Mouse (Mus musculus) liver (tissue): ENCODE results near the gene Ttc39a.

Source experiments
- DNase-seq: peaks from one replicate; pipeline ENCODE4 v3.0.0-alpha.2; 2020; ENCODE audit warnings: mixed read lengths

Ttc39a gene

DNA sequence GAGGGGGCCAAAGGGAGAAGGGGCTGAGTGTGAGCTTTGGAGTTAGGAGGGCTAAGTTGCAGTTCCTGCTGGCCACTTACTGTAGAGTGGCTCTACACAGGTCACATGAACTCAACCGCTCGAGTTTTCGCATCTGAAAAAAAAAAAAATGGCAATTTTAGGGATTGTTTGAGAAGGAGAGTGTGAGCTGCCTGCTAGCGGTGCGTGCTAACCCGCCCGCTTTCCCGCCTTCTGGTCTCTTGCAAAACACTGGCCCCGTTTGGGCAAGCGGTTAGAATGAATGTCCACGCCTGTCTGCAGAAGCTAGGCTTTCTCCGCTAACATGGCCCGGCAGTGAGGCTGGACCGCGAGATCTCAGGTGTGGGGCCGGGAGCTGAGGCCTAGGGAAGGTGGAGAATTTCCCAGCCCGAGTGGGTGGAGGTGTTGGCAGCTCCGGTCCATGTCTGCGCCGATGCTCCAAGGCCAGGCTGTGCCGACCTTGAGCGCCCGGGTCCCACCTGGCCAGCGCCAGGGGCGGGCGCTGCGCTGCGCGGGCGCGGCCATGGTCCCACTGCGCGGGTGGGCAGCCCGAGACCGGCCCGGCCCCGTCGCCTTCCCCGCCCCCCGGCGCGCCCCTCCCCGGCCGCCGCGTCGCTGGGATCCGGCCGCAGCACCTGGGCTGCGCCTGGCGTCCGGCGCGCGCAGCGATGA, at the start of gene Ttc39a:
Ttc39a (plus strand) TSS at position 138 of the 690 bp plus-strand sequence.
- DNase-seq: peak; percentile 82

DNA sequence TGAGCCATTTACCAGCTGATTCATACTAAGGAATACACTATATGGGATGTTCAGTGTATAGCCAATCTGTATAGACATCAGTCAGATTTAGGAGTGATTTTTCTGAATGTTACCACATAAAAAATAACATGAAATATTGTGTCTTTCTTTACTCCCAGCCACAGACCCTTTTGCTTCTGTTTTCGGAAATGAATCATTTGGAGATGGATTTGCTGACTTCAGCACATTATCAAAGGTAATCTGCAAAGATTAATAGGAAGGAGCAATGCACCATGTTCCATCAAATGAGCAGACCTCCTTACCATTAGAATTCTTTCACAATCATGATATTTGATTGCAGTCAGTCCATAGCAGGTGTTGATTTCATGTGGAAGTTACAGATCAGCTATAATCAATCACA, 28.3 kb upstream of the Ttc39a start:
- DNase-seq: no peak

DNA sequence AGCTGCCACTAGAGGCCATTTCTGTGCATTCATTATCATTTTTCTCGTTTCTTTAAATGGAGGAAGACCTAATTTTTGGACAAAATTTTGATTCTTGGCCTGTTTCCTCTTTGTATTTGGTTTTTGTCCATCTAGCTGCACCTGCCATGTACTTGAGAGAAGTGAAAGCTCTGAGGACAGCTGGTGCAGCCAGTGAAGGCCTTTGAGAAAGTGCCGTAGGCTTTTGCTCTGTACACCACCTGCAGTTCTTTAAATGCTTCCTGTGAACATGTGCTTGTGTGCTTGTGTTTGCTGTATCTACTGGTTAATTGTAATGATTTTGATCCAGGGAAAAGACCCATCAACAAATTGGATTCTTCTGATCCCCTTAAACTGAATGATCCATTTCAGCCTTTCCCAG, 24.0 kb upstream of the Ttc39a start:
- no peak for DNase-seq

DNA sequence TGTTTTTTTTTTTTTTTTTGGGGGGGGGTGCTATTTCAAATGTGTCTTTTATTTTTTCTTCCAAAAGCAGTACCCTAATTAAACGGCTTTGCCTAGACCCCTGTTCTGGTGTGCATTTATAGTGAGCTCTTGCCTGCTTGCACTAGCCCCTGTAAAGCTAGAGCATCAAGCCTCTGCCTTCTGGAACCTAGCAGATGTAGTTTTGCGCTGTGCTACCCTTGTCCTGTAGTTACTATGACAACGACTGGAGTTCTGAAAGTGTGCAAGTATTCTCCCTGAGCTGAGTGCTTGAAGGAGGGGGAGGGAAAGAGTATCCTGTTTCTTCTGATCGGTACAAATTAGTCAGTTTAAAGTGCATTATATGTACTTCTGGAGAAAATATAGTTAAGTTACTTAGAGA, 20.8 kb upstream of the Ttc39a start:
- DNase-seq: no peak

DNA sequence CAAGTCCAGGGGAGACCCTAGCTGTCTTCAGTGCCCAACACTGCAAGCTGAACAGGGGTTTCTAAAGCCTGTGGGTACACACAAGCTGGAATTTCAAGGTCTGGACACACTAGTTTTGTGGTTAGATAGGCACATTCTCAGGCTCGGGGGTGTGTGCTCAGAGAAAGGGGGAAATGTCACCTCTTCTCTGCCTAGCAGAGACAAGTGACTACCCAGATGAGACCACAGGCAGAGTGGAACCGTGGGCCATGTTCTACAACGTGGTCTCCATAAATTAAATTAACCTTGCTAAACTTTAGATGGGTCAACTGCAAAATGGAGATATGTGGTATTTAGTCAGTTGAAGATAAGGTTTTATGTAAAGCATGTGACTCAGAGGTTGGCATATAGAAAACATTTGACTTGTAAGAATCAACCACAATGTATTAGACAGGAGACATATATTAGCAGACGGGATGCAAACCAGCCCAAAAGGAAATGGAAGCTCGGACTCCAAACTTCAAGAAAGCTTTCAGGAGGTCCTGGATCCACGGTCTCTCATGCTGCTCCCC, 13.1 kb upstream of the Ttc39a start:
- no peak for DNase-seq

DNA sequence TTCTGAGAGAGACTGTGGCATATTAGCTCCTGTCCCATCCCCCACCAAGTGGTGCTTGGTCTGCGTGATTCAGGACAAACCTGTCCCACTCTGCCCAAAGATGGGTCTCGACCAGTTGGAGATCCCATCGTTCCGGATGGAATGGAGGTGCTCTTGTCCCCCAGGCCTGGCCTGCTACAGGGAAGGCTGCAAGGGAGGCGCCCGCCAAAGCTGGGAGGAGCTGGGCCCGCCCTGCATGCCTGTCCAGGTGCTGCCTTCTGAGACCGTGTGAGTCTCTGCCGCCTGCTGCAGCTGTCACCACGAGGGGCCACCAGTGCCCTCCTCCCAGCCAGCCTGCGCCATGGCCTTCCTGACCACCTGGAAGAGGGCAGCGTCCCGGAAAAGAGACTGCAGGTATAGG, 12.5 kb upstream of the Ttc39a start:
- DNase-seq: peak; percentile 74

DNA sequence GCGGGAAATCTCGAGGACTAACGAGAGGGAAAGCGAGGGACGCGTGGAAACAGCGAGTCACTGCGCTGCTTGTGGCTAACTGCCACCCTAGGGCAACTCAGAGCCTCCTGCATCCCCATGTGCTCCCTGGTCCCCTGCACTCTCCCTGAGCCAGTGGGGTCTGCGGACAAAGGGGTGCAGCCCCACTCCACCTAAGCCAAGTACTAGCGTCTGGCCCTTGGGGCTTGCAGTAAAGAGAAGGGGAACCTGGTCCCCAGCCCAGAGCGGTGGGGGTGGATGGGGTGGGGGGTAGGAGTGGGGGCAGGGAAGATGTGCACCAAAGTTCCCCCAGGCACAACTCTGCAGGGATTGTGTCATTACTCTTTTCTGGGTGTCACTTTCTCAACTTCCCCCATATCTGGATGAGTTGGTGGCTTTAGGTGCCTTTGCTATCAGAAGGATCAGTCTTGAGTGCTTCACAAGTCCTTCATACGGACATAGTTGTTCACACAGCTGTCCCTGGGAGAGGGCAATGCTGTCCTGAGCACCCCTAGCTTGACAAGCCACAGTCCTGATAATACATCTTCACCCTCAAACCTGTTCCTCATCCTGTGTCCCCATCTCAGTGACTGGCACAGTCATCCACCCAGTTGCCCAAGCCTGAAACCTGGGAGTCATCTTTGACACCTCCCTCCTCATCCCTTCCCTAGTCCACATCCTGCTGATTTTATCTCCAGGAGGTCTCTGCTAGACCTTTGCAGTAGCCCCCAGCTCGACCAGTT, 11.9 kb upstream of the Ttc39a start:
- DNase-seq: no peak

DNA sequence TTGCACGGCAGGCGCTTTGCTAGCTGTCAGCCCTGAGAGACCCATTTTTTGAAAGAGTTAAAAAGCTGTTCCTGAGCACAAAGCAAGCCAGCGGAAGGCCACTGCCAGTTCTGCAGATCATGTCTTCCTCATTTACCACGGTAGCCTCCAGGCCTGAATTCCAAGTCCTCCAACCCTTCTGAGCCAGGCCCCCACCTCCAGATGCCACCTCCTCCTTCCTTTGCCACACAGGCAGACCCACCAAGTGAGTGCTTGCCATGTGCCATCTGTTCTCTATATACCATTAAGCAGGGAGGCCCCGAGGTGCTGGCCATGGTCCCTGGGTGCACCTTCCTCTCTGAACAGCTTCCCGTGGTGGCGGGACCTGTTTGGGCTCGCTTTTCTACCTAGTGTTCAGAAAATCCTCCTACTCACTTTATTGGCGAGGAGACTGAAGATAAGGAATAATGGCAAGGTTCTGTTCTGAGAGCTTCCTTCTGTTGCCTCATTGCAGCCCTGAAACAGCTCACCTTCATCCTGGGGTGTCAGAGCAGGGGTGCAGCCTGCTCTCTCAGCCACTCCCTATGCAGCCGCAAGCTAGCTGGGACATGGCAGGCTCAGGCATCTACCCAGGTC, 6.0 kb upstream of the Ttc39a start:
- no peak for DNase-seq

DNA sequence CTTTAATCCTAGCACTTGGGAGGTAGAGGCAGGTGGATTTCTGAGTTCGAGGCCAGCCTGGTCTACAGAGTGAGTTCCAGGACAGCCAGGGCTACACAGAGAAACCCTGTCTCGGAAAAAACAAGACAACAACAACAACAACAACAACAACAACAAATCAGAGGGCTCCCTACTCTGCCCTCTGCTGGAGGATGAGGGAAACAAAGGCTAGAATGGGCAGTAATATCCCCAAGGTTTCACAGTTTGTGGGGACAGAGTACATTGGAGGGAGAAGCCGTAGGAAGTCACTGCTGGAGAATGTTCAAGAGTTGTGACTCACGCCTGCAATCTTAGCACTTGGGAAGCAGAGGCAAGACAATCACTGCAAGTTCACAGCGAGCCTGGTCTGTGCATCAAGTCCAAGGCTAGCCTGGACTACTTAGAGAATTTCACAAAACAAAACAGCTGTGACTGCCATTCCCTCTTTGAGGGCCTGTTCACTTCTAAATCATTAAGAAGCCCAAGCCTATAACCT, 5.2 kb upstream of the Ttc39a start:
- no peak for DNase-seq

DNA sequence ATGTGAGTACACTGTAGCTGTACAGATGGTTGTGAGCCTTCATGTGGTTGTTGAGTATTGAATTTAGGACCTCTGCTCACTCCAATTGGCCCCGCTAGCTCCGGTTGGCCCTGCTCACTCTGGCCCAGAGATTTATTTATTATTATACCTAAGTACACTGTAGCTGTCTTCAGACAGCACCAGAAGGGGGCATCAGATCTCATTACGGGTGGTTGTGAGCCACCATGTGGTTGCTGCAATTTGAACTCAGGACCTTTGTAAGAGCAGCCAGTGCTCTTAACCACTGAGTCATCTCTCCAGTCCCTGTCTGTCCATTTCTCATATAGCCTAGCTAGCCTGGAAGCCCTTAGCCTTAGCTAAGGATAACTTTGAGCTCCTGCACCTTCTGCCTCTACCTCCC, 1.5 kb upstream of the Ttc39a start:
- DNase-seq: peak; percentile 35

DNA sequence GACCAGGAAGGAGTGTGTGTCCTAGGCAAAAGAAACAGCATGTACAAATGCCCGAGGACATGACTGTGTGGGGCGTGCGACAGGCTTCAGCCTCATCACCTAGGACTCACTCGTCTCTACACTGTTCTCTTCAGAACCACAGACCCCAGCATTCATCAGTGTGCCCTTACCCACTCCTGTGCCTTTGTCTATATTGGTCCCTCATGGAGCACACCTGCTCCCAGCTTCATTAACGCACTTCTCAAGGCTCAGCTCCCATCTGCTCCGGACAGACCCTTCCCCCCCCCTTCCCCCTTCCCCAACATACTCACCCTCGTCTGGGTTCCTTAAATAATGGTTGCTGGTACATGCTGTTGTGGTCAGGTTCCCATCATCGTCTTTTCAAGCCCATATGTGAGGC, 1.0 kb upstream of the Ttc39a start:
- DNase-seq: no peak

DNA sequence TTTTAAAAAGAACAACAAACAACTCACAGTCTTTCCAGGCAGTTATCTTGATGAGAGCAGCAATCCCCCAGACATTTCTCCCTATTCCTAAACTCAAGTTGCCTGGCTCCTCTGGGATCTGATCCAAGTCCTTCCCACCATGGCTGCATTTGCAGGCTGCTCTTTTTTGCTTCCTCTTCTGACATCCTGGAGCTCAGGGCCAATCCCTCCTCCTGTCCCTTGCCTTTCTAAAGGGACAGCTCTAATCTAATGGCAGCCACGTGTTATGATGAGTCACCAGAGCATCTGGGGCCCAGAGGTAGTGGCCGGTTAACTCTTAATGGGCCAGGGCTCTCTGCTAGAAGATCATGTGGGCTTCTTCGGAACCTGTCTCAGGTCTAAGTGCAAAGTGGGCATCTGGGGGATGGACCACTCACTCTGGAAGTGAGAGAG, 353 bp upstream of the Ttc39a start:
- DNase-seq: peak; percentile 86

DNA sequence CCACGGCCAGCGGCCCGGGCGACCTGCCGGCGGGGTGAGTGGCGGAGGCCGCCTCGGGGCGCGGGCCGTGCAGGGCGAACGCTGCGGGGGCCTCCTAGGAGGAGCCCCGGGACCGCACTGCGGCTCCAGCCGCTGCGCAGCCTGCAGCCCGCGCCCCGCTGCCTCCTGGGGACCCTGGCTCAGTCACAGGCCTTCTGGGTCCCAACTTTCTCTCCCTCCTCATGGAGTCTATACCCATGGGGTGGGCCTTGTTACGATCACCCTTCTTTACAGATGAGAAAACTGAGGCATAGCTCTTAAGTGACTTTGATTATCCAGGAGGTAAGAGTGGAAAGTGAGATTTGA, 725 bp downstream of the Ttc39a start:
- DNase-seq: no peak

DNA sequence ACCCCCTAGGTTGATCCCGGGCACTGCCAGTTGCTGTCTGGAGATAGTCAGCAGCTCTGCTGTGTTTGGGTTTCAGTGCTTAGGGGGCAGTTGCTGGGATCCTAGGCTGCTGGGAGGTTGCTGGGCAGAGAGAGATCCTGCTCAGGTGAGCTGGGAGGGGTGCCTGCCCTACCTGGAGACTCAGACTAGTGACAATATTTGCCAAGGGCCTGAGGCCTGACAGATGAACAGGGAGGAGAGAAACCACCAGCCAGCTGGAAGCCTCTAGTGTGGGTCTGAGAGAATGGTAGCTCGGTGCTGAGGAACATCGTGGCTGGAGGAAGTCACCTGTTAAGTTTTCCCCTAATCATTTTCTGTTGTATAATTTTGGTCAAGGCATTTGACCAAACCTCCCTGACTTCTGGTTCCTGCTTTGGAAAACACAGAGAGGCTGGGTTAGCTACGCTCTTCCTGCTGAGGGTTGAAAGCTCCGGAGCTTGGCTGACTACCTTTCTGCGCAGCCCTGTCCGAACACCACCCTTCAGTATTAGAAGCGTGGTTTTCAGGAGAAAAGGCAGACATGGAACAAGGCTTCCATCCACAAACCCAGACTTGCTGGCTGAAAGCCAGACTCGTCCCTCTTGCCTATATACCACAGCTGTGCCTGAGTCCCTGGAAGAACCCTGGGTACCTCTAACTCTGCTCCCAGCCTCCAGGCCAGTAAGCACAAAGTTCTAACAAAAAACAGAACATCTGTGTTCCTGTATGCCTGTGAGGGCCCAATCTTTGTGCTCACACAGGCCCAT, 1.5 kb downstream of the Ttc39a start:
- peak; percentile 27 for DNase-seq

DNA sequence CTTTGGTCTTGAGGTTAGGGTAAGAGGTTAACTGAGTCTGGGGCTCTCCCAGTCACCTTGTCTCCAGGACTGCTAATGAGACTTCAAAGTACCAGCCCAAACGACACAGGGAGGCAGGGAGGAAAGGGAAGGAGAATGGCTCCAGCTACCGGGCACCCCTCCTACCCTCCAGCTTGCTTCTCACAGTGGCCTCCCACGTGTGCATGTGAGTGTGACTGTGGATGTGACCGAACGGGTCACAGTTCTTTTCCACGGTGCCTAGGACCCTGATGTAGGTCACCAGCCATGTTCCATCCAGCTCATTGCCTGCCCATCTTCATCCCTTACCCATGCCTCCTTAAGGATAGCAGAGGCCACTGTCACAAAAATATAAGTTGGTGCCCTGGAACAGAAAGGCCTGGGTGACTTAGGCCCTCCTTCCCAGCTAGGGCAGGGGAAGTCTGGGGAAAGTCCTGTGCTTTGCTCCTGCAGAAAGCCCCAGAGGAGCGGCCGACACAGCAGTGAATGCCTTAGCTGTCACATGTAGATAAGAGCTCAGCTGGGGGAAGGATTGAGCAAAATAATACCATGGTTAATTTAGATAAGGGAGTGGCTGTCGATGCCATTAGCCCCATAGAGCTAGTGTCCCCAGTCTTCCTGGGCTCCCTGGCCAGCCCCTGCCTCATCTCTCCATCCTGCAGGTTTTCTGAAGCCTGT, 4.4 kb downstream of the Ttc39a start:
- DNase-seq: peak; percentile 89

DNA sequence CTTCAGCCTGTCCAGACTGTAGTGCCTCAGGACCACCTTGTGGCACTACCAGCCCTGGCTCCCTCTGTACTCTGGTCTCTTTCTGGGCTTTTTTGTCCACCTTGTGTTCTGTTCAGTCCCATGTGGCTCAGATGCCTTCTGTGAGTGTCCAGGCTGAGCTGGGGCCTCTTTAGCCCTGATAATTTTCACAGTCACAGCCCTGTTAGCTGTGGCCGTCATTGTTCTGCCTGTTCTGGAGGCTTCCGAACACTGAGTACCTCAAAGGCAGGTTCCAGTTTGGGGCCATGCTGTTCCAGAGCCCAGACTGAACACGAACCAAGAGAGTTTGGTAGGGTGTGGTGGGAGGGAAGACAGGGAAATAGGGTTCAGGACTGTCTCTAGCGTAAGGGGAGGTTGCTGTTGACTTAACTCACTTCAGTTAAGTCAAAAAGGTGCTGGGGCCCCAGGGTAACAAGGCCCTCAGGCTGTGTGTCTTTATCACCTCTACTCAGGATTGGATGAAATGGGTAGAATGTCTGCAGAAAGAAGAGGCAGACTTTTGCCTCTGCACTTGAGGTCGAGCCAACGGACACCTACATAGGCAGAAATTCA, 5.0 kb downstream of the Ttc39a start:
- peak; percentile 79 for DNase-seq

DNA sequence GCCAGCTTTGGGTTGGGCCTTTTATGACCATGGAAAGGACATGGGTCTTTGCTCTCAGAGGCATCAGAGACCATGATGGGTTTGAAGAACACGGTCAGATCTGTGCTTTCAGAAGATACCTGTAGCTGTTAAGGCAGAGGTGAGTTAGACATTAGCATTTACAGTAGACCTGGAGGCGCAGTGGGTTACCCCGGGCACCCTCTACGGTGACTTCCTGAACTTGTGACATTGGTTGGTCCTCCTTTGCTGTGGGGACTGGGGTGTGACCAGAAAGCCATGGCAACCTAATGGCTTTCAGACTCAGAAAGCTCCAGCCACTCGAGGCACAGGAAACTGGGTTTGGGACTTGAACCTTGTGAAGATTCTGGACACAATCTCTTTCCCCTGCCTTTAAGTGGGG, 5.8 kb downstream of the Ttc39a start:
- peak; percentile 50 for DNase-seq

DNA sequence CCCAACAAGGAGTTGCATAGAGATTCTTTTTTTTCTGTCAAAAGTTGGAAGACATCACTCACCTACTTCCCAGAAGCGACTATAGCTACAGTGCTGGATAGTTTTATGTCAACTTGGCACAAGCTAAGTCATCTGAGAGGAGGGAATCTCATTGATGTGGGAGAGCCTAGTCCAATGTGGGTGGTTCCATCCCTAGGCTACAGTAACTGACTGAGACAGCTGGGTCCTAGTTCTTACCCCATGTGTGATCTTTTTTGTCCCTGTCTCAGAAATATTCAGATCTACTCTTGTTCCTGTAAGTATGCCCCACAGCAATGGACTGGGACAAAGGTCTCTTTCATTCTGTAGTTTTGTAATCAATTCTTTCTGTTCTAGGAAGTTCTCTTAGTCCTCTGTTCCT, 11.6 kb downstream of the Ttc39a start:
- DNase-seq: no peak

DNA sequence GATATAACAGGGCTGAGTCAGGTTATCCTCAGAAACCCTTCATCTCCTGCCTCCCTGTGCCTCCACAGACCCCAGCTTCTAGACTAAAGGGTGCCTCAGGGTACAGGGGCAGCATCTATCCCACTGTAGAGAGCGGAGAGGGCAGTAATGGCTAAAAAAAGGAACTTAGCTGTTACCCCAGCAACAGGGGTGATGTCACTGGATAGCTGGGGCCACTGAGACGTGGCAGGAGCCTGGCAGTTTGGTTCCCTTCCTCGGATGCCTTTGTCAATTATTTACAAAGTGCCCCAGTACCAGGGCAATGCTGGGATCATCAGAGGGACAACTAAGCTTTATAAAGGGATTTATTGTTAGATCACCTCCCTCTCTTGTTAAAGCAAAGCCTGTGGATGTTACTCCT, 12.6 kb downstream of the Ttc39a start:
- DNase-seq: no peak

DNA sequence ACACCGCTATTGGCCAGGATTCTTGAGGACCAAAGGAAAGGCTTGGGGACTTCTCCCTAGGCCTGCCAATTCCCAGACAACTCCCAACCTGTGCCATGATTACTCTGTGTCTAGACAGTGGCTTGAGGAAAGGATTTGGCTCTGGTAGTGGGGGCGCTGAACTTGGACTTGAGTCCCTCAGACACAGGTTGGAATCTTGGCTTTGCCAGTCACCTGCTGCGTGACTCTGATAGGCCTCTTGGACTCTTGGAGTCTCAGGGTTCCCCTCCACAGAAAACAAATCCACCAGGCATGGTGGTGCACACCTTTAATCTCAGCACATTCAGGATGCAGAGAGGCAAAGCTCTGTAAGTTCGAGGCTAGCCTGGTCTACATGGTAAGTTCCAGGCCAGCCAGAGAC, 13.1 kb downstream of the Ttc39a start:
- DNase-seq: no peak

DNA sequence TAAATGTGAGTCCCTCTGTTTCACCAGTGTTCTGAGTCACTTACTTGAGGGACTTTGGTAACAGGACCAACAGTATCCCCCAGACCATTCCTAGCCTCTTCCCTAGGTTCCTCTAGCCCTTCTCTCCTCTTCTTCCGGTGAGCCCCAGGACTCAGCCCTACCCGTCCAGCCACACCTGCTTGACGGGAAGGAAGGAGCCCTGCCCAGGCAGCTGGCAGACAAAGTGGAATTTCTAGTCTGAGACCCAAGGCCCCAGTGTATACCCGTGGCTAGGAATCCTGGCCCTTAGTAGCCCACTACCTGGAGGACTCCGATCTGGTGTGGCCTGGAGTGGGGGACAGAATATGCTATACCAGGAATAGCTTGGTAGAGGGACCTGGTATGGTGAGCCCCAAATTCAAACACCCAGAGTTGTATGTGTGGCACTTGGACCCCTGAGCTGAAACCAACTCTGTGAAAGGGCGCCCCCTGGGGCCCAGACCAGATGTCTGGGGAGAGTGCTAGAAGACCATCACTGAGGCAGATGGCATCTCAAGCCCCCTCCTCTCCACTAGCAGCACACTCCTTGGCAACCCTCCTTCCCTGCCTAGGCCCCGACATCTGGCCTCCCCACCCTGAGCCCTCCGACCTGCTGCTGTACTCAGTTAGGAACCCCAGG, 13.8 kb downstream of the Ttc39a start:
- DNase-seq: peak; percentile 77
